Mouse (Mus musculus) ES-E14 (cell line): ENCODE measurements around the gene Pigf.

Experiments
- CHD2 ChIP-seq: IDR thresholded peaks from 2 replicates; pipeline ENCODE4 v1.6.1; 2014; ENCODE audit warnings: mild to moderate bottlenecking, low read depth, low read length, inconsistent platforms
- HCFC1 ChIP-seq: IDR thresholded peaks from 2 replicates; pipeline ENCODE4 v1.6.1; 2012; ENCODE audit warnings: low read length, inconsistent platforms, borderline replicate concordance; ENCODE audit not compliant: insufficient read depth
- MAFK ChIP-seq: IDR thresholded peaks from 2 replicates; pipeline ENCODE4 v1.6.1; 2014; ENCODE audit warnings: mild to moderate bottlenecking, low read depth, low read length, inconsistent platforms; ENCODE audit not compliant: insufficient read depth
- ZC3H11A ChIP-seq: IDR thresholded peaks from 2 replicates; pipeline ENCODE4 v1.6.1; 2012; ENCODE audit warnings: low read depth, mild to moderate bottlenecking, inconsistent platforms, low read length, borderline replicate concordance

- TF ChIP-seq MAFK (no peak), CHD2 (no peak), HCFC1 (no peak), ZC3H11A (no peak)
Observed at GRCm38 (mm10) chr17:86988601-86989184, 36.5 kb downstream of the Pigf start.
